Mouse (Mus musculus) stomach, postnatal 0 days (tissue): ENCODE measurements around the gene Ltbp1.

Experiments
- CTCF ChIP-seq: IDR thresholded peaks from 2 replicates; pipeline ENCODE4 v1.5.1; 2016; ENCODE audit warnings: antibody characterized with exemption, low read depth, mild to moderate bottlenecking, moderate library complexity
- EP300 ChIP-seq: optimal IDR thresholded peaks from 2 replicates; pipeline ENCODE3; 2016; ENCODE audit warnings: antibody characterized with exemption

GRCm38 (mm10) chr17:75107412-75107811, 102.0 kb downstream of the Ltbp1 start:
- TF ChIP-seq CTCF = no peak
- TF ChIP-seq EP300 = no peak
